Mouse (Mus musculus): ENCODE measurements around the gene Tmsb15b1. TPM values are rescaled to one million over a fixed set of nuclear protein-coding genes. Genes with fewer than 3 reads are reported as not detected.
A peak's percentile ranks its signal among the peaks of the same experiment; 100 is the strongest.
"Not testable (repeated sequence)": the region's sequence is repeated elsewhere in the genome, so short reads cannot be mapped to it uniquely, and the experiment has no call there.

Gene Tmsb15b1
- total RNA-seq (2021), result 1 to 10 TPM; 6.8 to 8.8 TPM
- long read RNA-seq, experiment 1, transcript Tmsb15b1-201 (3 exons, 439 nt), result major isoform, 7 of 7 reads
- long read RNA-seq, experiment 1, partial matches to known transcripts, result 0 of 7 reads
- long read RNA-seq, experiment 1, other reads (novel, unspliced or antisense), result 0 of 7 reads
- long read RNA-seq, experiment 2, partial matches to known transcripts, result 0 of 3 reads
- long read RNA-seq, experiment 2, other reads (novel, unspliced or antisense), result 0 of 3 reads

- peak in 1 of 2 experiments; percentile 52 for DNase-seq (ENCODE audit: low spot score in 2 of 2)
These were observed at the start of gene Tmsb15b1, which contains the start of gene Tmsb15l for GRCm38 (mm10) chrX:136976424-136977084. Gene Tmsb15b1, minus strand, starts transcription at chrX:136976874. Gene Tmsb15l, minus strand, starts transcription at chrX:136976869.

- peak; percentile 43 to 54 for DNase-seq (ENCODE audit: low spot score in 2 of 2)
These were observed 42.6 kb upstream of the Tmsb15b1 start for GRCm38 (mm10) chrX:137019310-137019709.

- no peak for DNase-seq (ENCODE audit: low spot score in 2 of 2)
These were observed 41.0 kb upstream of the Tmsb15b1 start for GRCm38 (mm10) chrX:137017668-137018067.

GRCm38 (mm10) chrX:137015099-137015709 is 38.5 kb upstream of the Tmsb15b1 start:
- peak in 1 of 2 experiments; percentile 59 for DNase-seq (ENCODE audit: low spot score in 2 of 2)

- no peak for DNase-seq (ENCODE audit: low spot score in 2 of 2)
These were observed 19.6 kb upstream of the Tmsb15b1 start for GRCm38 (mm10) chrX:136996256-136996655.

DNA sequence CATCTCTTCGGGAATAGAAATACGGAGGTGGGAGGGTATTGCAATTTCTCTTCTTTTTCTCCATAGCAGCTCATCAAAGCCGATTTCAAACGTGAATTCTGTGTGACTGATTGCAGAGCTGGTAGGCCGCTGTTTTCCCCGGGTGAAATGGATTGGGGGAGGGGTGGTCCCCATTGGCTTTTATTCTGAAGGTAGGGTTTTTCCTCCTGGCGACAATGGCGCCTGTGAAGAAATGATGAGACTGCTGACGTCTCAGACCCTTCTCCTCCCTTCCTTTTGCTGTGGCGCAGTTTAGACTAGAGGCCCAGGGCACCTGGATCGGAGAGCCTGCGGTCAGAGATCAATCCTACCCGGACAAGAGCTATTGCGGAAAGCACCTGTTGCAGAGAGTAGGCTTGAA is 17.0 kb upstream of the Tmsb15b1 start:
- peak in 1 of 2 experiments; percentile 24 for DNase-seq (ENCODE audit: low spot score in 2 of 2)

DNA sequence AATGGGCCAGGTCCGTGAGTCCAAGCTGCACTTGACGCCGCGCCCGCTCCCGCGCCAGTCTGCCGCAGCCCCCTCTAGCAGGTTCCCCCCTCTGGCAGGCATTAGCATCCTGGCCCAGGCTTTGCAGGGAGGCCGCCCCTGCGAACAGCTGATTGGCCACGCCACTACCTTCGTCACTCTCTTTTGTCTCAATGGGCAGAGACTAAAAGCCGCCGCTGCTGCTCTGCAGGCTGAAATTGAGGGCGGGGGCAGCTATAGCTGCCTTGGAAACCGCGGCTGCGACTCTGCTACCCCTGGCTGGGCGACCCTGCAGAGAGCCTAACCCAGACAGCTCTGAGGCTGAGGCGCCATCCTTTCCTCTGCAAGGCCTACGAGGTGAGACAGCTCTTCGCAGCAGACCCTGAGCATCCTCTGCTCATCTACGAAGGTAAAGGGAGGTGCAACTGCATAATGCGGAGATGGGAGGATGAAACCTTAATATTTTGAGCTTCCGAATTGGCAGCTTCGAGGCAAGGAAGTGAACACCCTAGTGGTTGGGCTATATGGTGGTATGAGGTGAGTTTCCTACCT is 16.4 kb upstream of the Tmsb15b1 start, which contains the start of gene Zcchc18:
Gene Zcchc18, plus strand, starts transcription at position 178 of the 570 bp plus-strand sequence.
- DNase-seq (ENCODE audit: low spot score in 2 of 2), result peak; percentile 76 to 88

- DNase-seq (ENCODE audit: low spot score in 2 of 2), result peak in 1 of 2 experiments; percentile 20
These were observed 15.7 kb upstream of the Tmsb15b1 start for GRCm38 (mm10) chrX:136992191-136992965.

DNA sequence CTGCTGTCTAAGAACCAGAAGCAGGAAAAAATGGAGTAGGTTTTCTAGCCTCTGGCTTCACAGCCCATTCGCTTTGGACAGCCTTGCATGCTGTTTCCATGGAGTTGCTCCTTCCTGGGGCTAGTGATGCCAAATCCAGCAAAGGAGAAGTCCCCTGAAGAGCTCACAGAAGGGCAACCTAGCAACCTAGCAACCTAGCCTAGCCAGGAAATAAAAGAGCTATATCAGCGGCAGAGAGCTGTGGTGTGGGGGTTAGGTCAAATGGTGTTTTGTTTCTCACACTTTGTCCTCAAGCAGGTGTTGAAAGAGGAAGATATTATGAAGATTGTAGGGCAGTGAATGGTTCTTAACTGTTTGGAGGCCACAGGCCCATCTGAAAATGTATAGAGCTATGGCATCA is 14.6 kb upstream of the Tmsb15b1 start:
- no peak for DNase-seq (ENCODE audit: low spot score in 2 of 2)

DNA sequence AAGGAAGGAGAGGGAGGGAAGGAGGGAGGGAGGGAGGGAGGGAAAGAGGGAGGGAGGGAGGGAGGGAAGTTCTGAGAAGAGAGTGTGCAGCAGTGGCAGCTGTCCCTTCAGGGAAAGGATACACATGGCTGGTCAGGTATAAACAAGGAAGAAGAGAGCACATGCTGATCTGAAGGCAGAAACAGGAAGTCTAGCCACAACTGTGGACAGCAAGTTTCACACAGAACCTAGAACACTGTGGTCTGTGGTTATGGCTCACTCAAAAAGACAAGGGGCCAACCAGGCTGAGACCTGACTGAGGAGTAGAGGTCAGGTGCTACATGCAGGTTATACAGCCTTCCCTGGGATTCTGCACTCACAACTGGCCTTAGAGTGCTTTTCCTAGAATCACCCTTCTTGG is 9.4 kb upstream of the Tmsb15b1 start:
- DNase-seq (ENCODE audit: low spot score in 2 of 2), result no peak

DNA sequence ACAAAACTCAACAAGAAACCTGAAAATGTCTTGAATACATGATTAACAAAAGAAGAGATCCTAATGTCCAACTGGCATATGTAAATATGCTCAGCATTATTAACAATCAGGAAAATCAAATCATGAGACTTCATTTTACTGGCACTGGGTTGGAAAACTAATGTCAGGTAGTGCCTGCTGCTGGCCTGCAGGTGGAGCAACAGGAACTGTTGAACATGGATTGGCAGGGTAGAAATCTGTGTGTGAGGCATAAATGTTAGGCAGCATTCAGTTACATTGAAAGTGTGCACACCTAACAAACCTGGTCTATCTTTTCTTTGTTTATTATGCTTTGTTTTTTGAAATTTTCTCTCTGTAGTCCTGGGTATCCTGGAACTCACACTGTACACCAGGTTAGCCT is 1.9 kb upstream of the Tmsb15b1 start:
- DNase-seq (ENCODE audit: low spot score in 2 of 2), result no peak

DNA sequence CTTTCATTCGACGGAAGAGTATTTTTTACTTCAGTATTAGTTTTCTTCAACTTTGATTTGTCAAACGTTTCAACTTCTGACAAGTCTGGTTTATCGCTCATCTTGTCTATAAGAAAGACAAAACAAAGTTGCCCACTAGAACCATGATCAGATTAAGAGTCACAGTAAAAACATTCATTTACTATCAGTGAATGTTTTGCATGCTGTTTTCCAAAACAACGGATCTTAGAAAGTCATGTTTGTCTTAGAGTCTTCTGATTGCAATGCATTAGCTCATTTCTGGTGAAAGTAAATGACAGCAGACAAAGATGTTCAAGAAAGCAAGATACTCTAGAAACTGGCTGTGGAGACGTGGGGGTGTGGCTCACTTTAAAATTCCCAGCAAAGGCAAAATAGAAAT is 1.3 kb downstream of the Tmsb15b1 start, which contains the start of gene Tmsb15b2:
Gene Tmsb15b2, minus strand, starts transcription at position 101 of the 400 bp plus-strand sequence.
- DNase-seq (ENCODE audit: low spot score in 2 of 2), result not testable (repeated sequence)

- no peak for DNase-seq (ENCODE audit: low spot score in 2 of 2)
These were observed 17.0 kb downstream of the Tmsb15b1 start for GRCm38 (mm10) chrX:136959688-136960087.

DNA sequence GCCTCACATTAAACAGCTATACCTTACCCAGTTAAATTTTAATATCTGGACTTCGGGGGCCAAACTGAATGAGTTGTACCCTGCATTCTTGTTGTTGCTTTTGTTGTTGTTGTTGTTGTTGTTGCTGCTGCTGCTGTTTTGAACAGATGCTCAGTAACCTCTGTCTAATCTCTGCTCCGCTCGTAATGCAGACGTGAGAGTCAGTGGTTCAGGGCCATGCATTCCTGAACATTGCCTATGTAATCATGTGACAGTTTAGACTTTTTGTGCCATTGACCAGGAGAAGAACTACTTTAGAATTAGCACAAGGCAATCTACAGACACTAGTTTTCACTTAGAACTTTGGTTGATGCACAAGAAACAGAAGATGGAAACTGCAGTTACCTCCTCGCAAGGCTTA is 18.4 kb downstream of the Tmsb15b1 start:
- DNase-seq (ENCODE audit: low spot score in 2 of 2), result not testable (repeated sequence)

DNA sequence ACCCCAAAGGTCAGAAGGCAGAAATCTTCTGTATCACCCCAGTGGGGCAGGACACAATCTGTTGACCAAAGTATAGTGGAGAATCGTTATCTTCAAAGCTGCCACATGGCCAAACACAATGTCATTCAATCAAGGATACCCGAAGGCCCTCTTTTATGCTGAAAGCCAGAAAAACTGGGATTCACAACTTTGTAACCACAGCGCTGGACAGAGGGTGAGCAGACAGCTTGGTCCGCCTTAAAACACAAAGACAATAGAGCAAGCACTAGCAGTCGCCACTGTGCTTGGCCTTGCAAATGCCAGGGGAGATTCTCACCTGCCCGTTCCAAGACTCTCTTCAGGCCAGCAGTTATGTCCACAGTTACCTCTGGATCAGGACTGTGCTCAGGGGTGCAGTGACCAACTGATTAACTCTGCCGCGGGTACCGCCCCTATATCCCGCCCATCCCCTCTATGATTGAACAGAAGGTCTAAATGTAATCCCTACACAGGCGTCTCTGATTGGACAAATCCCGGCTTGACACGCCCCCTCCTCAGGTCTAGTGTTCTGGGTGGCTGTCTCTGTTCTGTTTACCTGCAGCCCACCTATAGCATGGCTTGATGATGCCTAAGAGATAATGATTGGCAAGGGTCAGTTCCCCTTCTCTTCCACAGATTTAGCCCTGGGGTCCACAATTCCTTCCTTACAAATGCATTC is 18.9 kb downstream of the Tmsb15b1 start:
- DNase-seq (ENCODE audit: low spot score in 2 of 2), result peak; percentile 53 to 88

- DNase-seq (ENCODE audit: low spot score in 2 of 2), result no peak
These were observed 38.7 kb downstream of the Tmsb15b1 start for GRCm38 (mm10) chrX:136937985-136938384.

DNA sequence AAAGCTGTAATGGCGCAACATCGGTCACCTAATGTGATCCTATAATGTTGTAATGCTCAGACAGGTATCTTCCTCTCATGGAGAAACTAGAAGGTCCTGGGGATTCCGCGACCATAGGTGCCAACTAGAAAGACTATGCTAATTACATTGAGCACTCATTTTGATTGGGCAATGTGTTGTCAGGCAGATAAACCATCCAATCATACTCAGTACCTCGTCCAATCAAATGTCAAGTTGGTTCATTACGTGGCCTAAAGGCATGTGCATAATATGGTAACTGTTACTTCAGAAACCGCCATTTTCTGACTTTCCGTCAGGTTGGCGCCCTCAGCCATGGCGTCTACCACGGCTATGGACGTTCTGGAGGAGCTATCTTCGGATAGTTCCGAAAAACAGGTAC is 49.6 kb downstream of the Tmsb15b1 start, which contains the start of gene H2bfm:
Gene H2bfm, plus strand, starts transcription at position 295 of the 400 bp plus-strand sequence.
- no peak for DNase-seq (ENCODE audit: low spot score in 2 of 2)

- no peak for DNase-seq (ENCODE audit: low spot score in 2 of 2)
These were observed 50.8 kb downstream of the Tmsb15b1 start for GRCm38 (mm10) chrX:136925863-136926262.

Measured in layer of hippocampus, postnatal 14 days (tissue).